Mouse (Mus musculus) bone marrow macrophage, adult 2 months (primary cell): ENCODE measurements at regions not wholly inside any gene's neighbourhood (a gene's known extent, or its start where the extent isn't known, plus 50 kb on each side); places are given as distances from the start of the nearest gene placed in this dataset.

Source experiments
- H3K27ac ChIP-seq: 2 replicates; pipeline ENCODE4 v1.5.1; 2012; ENCODE audit warnings: low read depth, low read length; ENCODE audit not compliant: insufficient read depth
- H3K4me1 ChIP-seq: 2 replicates; pipeline ENCODE4 v1.6.1; 2012; ENCODE audit warnings: low read length; ENCODE audit not compliant: control insufficient read depth, insufficient read depth
- H3K4me3 ChIP-seq: 2 replicates; pipeline ENCODE4 v1.5.1; 2012; ENCODE audit warnings: mild to moderate bottlenecking, low read length, moderate library complexity; ENCODE audit not compliant: insufficient read depth
- CTCF ChIP-seq: IDR thresholded peaks from 2 replicates; pipeline ENCODE4 v1.5.1; 2012; ENCODE audit warnings: low read depth, mild to moderate bottlenecking, low read length, moderate library complexity
- POLR2A ChIP-seq: IDR thresholded peaks from 2 replicates; pipeline ENCODE4 v1.6.1; 2012; ENCODE audit warnings: mild to moderate bottlenecking, low read depth, low read length, borderline replicate concordance

GRCm38 (mm10) chr3:143242691-143243090 is 360.9 kb upstream of the Pkn2 start:
- TF ChIP-seq CTCF (no peak), POLR2A (no peak)
- no peaks in the 10 kb centered on the region for H3K4me1 ChIP-seq
- H3K4me3 ChIP-seq: no peak overlapping the region
- no peak overlapping the region for H3K27ac ChIP-seq

- Histone ChIP-seq H3K4me1 (no peaks in the 10 kb centered on the region), H3K4me3 (no peak overlapping the region), H3K27ac (no peak overlapping the region)
- TF ChIP-seq POLR2A (no peak), CTCF (no peak)
Measured at GRCm38 (mm10) chr3:143240545-143241383, 359.0 kb upstream of the Pkn2 start.

GRCm38 (mm10) chr3:143238546-143238945 is 356.7 kb upstream of the Pkn2 start:
- TF ChIP-seq CTCF: no peak
- no peak for TF ChIP-seq POLR2A
- Histone ChIP-seq H3K4me1 (no peaks in the 10 kb centered on the region), H3K27ac (no peak overlapping the region), H3K4me3 (no peak overlapping the region)

GRCm38 (mm10) chr3:143223999-143224729 is 342.4 kb upstream of the Pkn2 start:
- no peak overlapping the region for H3K4me3 ChIP-seq
- no peak overlapping the region for H3K27ac ChIP-seq
- TF ChIP-seq CTCF: no peak
- H3K4me1 ChIP-seq: no peaks in the 10 kb centered on the region

- no peaks in the 10 kb centered on the region for H3K4me1 ChIP-seq
- H3K4me3 ChIP-seq: no peak overlapping the region
- H3K27ac ChIP-seq: no peak overlapping the region
- no peak for TF ChIP-seq CTCF
- no peak for TF ChIP-seq POLR2A
Measured at GRCm38 (mm10) chr3:143193263-143193970, 311.6 kb upstream of the Pkn2 start.

- TF ChIP-seq POLR2A (no peak), CTCF (no peak)
- H3K4me3 ChIP-seq: no peak overlapping the region
- no peak overlapping the region for H3K27ac ChIP-seq
- no peaks in the 10 kb centered on the region for H3K4me1 ChIP-seq
Measured at GRCm38 (mm10) chr3:143188931-143189330, 307.1 kb upstream of the Pkn2 start.

- Histone ChIP-seq H3K4me1 (no peaks in the 10 kb centered on the region), H3K4me3 (no peak overlapping the region), H3K27ac (no peak overlapping the region)
- no peak for TF ChIP-seq CTCF
- no peak for TF ChIP-seq POLR2A
Measured at GRCm38 (mm10) chr3:143173971-143174370, 292.2 kb upstream of the Pkn2 start.

GRCm38 (mm10) chr3:143162444-143162843 is 280.6 kb upstream of the Pkn2 start:
- H3K4me1 ChIP-seq: no peaks in the 10 kb centered on the region
- TF ChIP-seq POLR2A: no peak
- TF ChIP-seq CTCF: no peak

GRCm38 (mm10) chr3:143161993-143162392 is 280.2 kb upstream of the Pkn2 start:
- TF ChIP-seq POLR2A: no peak
- no peak for TF ChIP-seq CTCF
- no peaks in the 10 kb centered on the region for H3K4me1 ChIP-seq
- H3K27ac ChIP-seq: no peak overlapping the region
- no peak overlapping the region for H3K4me3 ChIP-seq

More at GRCm38 (mm10) chr3:143162444-143162843, 280.6 kb upstream of the Pkn2 start:
- Histone ChIP-seq H3K27ac (no peak overlapping the region), H3K4me3 (no peak overlapping the region)
